Mouse (Mus musculus): ENCODE data around the gene Kcnn4. TPM values are rescaled to one million over a fixed set of nuclear protein-coding genes. Genes with fewer than 3 reads are reported as not detected.

The Kcnn4 gene
- polyA plus RNA-seq, 1 experiment from 2014 or later = 5.8 TPM

DNA sequence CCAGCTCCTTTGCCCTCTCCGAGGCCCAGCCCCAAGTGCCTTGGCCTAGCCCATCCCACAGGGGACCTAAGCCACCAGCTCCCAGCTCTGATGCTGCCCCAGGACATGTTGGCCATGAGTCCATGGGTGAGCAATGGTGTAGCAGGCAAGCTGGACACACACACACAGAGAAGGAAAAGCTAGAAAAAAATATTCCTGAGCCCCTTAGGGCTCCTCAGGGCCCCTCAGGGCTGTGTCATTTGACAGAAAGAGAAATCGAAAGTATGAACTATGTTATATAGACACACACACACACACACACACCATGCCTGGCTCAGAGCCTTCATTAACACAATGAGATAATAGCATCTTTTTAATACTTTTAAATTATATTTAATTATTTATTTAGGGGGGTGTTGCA lies 10.3 kb downstream of the Kcnn4 start:
- H3K36me3 ChIP-seq (ENCODE audit: control insufficient read depth, insufficient read depth, low read length) = no peaks in the 10 kb centered on the region
- no peaks in the 10 kb centered on the region for H3K9me3 ChIP-seq (ENCODE audit: control insufficient read depth, low read length)
- H3K9ac ChIP-seq (ENCODE audit: low read depth, low read length) = no peak overlapping the region
- 43% methylated on average over 2 of the region's 2 CpGs for WGBS
- no peak overlapping the region for H3K27ac ChIP-seq (replicated peaks; ENCODE audit: low read depth, low read length)
- peaks cover 7% of the 10 kb centered on the region; the same call in 1 of the 2 replicates for H3K27me3 ChIP-seq (replicated peaks; ENCODE audit: control insufficient read depth, insufficient read depth, low read length)
- ATAC-seq (ENCODE audit: low read depth) (no peak), DNase-seq (ENCODE audit: low spot score) (no peak)
- H3K4me2 ChIP-seq (ENCODE audit: low read depth, low read length) = no peak overlapping the region
- no peak overlapping the region for H3K4me3 ChIP-seq (ENCODE audit: low read depth, low read length)
- peaks cover 16% of the 10 kb centered on the region for H3K4me1 ChIP-seq (ENCODE audit: control insufficient read depth, insufficient read depth, low read length)

DNA sequence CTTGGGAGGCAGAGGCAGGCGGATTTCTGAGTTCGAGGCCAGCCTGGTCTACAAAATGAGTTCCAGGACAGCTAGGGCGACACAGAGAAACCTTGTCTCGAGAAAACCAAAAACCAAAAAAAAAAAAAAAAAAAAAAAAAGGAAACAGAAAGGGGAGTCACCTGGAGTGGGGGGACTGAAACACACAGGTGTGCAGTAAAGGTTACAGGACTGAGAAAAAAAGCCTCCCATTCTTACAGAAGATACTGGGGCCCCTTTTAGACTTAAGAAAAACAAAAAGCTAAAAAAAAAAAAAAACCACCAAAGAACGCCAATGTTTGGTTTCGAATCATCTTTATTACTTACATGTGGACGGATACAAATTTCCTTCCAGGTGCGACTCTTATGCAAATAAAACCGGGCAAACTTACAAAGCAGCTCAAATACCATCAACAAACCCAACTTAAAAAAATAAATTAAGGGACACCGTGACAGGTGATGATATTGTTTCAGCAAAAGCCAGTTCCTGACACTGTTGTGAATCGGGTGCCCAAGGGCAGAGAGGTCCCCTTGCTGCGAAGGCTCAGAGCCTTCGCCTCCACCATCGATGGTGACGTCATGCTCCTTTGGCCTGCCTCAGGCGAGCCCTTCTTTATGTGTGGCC lies 12.8 kb downstream of the Kcnn4 start:
- H3K36me3 ChIP-seq (ENCODE audit: control insufficient read depth, insufficient read depth, low read length) = no peaks in the 10 kb centered on the region
- no peak overlapping the region for H3K4me2 ChIP-seq (ENCODE audit: low read depth, low read length)
- H3K4me1 ChIP-seq (ENCODE audit: control insufficient read depth, insufficient read depth, low read length) = peaks cover 6% of the 10 kb centered on the region; the same call in 1 of the 2 replicates
- WGBS = 63% methylated on average over 16 of the region's 16 CpGs
- no peaks in the 10 kb centered on the region for H3K9me3 ChIP-seq (ENCODE audit: control insufficient read depth, low read length)
- no peak overlapping the region for H3K4me3 ChIP-seq (ENCODE audit: low read depth, low read length)
- no peak for DNase-seq (ENCODE audit: low spot score)
- no peak for ATAC-seq (ENCODE audit: low read depth)
- H3K27ac ChIP-seq (replicated peaks; ENCODE audit: low read depth, low read length) = no peak overlapping the region
- no peaks in the 10 kb centered on the region for H3K27me3 ChIP-seq (replicated peaks; ENCODE audit: control insufficient read depth, insufficient read depth, low read length)
- H3K9ac ChIP-seq (ENCODE audit: low read depth, low read length) = no peak overlapping the region

DNA sequence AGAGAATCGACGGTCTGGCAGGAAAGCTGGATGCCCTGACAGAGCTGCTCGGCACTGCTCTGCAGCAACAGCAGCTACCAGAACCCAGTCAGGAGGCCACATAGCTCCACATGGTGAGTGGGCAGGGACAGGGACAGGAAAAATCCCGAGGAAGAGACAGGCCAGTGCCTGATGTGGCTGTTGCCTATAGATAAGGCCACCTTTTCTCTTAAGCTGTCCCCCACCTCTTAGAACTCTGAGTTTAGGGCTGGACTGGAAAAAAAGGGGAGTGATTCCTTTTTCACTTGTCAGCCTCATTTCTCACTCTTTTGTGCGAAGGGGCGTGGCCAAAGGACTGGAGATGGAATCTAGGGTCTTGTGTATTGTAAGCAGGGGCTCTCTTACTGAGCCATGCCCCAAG lies 14.0 kb downstream of the Kcnn4 start:
- Histone ChIP-seq H3K4me3 (ENCODE audit: low read depth, low read length) (no peak overlapping the region), H3K27me3 (replicated peaks; ENCODE audit: control insufficient read depth, insufficient read depth, low read length) (no peaks in the 10 kb centered on the region), H3K36me3 (ENCODE audit: control insufficient read depth, insufficient read depth, low read length) (no peaks in the 10 kb centered on the region), H3K4me2 (ENCODE audit: low read depth, low read length) (no peak overlapping the region), H3K9ac (ENCODE audit: low read depth, low read length) (no peak overlapping the region), H3K27ac (replicated peaks; ENCODE audit: low read depth, low read length) (no peak overlapping the region), H3K4me1 (ENCODE audit: control insufficient read depth, insufficient read depth, low read length) (peaks cover 6% of the 10 kb centered on the region; the same call in 1 of the 2 replicates), H3K9me3 (ENCODE audit: control insufficient read depth, low read length) (no peaks in the 10 kb centered on the region)
- 60% methylated on average over 6 of the region's 6 CpGs for WGBS
- no peak for ATAC-seq (ENCODE audit: low read depth)
- DNase-seq (ENCODE audit: low spot score) = no peak

DNA sequence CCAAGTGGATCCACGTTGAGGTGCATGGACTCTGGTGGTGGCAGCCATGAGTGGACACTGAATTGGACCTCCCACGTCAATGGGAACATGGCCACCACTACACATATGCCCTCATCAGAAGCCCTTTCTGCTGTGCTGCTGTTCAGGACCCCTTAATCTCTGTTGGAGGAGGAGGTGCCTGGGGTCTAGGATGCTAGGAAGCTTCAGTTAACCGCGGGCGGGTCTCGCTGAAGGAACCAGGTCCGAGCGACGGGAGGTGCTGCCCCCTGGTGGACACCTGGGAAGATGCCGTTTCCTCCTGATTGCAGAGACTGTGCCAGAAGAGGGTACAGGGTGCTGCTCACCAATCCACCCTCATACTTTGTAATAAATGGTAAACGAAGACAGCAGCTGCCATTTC lies 14.8 kb downstream of the Kcnn4 start:
- DNase-seq (ENCODE audit: low spot score) = peak; percentile 60
- peak overlapping the region; percentile 33; the same call in 1 of the 2 replicates for H3K4me2 ChIP-seq (ENCODE audit: low read depth, low read length)
- WGBS = 7% methylated on average over 11 of the region's 11 CpGs
- H3K9ac ChIP-seq (ENCODE audit: low read depth, low read length) = no peak overlapping the region
- no peak overlapping the region for H3K4me3 ChIP-seq (ENCODE audit: low read depth, low read length)
- H3K4me1 ChIP-seq (ENCODE audit: control insufficient read depth, insufficient read depth, low read length) = peaks cover 12% of the 10 kb centered on the region; the same call in 1 of the 2 replicates
- 0 out of 2 replicates have a peak, but pooled peaks have one; percentile 10 for ATAC-seq (ENCODE audit: low read depth)
- H3K27ac ChIP-seq (replicated peaks; ENCODE audit: low read depth, low read length) = no peak overlapping the region
- H3K36me3 ChIP-seq (ENCODE audit: control insufficient read depth, insufficient read depth, low read length) = no peaks in the 10 kb centered on the region
- H3K9me3 ChIP-seq (ENCODE audit: control insufficient read depth, low read length) = no peaks in the 10 kb centered on the region
- no peaks in the 10 kb centered on the region for H3K27me3 ChIP-seq (replicated peaks; ENCODE audit: control insufficient read depth, insufficient read depth, low read length)

DNA sequence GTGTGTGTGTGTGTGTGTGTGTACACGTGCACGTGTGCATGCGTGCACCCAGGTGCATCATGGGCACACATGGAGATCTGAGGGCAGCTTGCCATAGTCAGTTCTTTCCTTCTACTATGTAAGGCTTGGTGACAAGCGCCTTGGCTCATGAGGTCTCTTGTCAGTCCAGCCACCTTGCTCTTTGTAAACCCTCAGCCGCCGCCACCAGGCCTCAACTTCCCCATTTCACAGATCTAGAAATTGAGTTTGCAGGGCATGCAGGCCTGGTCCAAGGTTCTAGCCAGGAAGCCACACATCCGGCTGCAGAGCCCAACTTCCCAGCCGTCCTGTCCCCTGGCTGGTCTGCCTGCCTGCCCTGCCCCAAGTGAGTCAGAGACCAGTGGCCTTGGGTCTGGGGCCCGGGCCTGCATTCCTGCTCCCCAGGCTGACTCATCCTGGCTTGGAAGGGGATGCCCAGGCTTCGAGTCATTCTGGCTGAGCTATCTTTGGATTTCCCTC lies 17.0 kb downstream of the Kcnn4 start:
- Histone ChIP-seq H3K27ac (replicated peaks; ENCODE audit: low read depth, low read length) (no peak overlapping the region), H3K9ac (ENCODE audit: low read depth, low read length) (no peak overlapping the region), H3K4me1 (ENCODE audit: control insufficient read depth, insufficient read depth, low read length) (peaks cover 7% of the 10 kb centered on the region; the same call in 1 of the 2 replicates), H3K36me3 (ENCODE audit: control insufficient read depth, insufficient read depth, low read length) (no peaks in the 10 kb centered on the region), H3K4me3 (ENCODE audit: low read depth, low read length) (no peak overlapping the region), H3K9me3 (ENCODE audit: control insufficient read depth, low read length) (no peaks in the 10 kb centered on the region), H3K27me3 (replicated peaks; ENCODE audit: control insufficient read depth, insufficient read depth, low read length) (no peaks in the 10 kb centered on the region), H3K4me2 (ENCODE audit: low read depth, low read length) (no peak overlapping the region)
- ATAC-seq (ENCODE audit: low read depth) (no peak), DNase-seq (ENCODE audit: low spot score) (no peak)
- 79% methylated on average over 10 of the region's 10 CpGs for WGBS

DNA sequence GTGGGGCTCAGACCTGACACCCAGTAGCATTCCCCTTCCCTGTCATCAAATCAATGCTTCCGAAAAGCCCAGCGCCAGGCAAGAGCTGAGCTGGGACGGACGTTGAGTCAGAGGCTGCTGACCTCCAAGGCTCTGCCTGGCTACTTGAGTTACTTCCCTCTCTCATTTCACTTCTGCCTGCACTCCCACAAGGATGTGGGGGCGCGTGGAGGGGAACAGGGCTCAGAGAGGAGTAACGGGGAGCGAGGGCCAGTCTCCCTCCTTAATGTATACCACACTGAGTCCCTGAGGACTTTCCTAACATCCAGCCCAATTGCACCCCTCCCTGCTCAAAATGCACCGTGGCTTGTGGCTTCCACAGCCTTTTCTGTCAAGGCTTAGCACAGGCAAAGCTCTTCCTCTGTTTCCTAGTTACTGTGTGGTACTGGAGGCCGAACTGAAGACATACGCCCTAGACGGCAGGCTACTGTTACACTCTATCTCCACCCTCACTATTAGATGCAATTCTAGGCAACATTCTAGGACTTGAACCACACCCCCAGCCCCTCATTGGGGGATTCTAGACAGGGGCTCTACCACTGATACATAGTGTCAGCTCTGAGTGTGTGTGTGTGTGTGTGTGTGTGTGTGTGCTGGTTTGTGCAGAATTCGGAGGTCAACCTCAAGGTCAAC lies 19.6 kb downstream of the Kcnn4 start:
- H3K27ac ChIP-seq (replicated peaks; ENCODE audit: low read depth, low read length) = peak overlapping the region; percentile 40; the same call in 1 of the 2 replicates
- no peaks in the 10 kb centered on the region for H3K27me3 ChIP-seq (replicated peaks; ENCODE audit: control insufficient read depth, insufficient read depth, low read length)
- ATAC-seq (ENCODE audit: low read depth) (0 out of 2 replicates have a peak, but pooled peaks have one; percentile 20), DNase-seq (ENCODE audit: low spot score) (peak; percentile 39)
- H3K36me3 ChIP-seq (ENCODE audit: control insufficient read depth, insufficient read depth, low read length) = no peaks in the 10 kb centered on the region
- no peak overlapping the region for H3K4me2 ChIP-seq (ENCODE audit: low read depth, low read length)
- H3K4me3 ChIP-seq (ENCODE audit: low read depth, low read length) = no peak overlapping the region
- no peaks in the 10 kb centered on the region for H3K9me3 ChIP-seq (ENCODE audit: control insufficient read depth, low read length)
- WGBS = 47% methylated on average over 12 of the region's 13 CpGs
- no peak overlapping the region for H3K9ac ChIP-seq (ENCODE audit: low read depth, low read length)
- peaks cover 7% of the 10 kb centered on the region; the same call in 1 of the 2 replicates for H3K4me1 ChIP-seq (ENCODE audit: control insufficient read depth, insufficient read depth, low read length)

DNA sequence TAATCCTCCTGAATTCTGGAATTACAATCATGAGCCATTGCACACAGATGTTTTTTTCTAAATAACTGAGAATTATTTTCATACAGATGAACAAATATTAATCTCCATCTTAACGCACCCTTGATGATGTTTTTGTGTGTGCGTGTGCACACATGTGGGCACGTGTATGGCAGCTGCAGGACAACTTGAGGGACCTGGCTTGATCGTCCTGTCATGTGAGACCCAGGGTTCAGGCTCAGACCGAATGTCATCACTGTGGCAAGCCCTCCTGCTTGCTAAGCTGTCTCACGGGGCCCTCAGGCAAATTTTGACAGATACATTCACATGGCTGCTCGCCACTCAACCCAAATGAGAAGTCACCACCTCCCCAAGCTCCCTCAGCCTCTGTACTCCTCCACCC lies 20.4 kb downstream of the Kcnn4 start:
- DNase-seq (ENCODE audit: low spot score) = no peak
- no peak overlapping the region for H3K4me3 ChIP-seq (ENCODE audit: low read depth, low read length)
- no peak overlapping the region for H3K27ac ChIP-seq (replicated peaks; ENCODE audit: low read depth, low read length)
- no peaks in the 10 kb centered on the region for H3K36me3 ChIP-seq (ENCODE audit: control insufficient read depth, insufficient read depth, low read length)
- H3K9me3 ChIP-seq (ENCODE audit: control insufficient read depth, low read length) = no peaks in the 10 kb centered on the region
- H3K4me1 ChIP-seq (ENCODE audit: control insufficient read depth, insufficient read depth, low read length) = peaks cover 7% of the 10 kb centered on the region; the same call in 1 of the 2 replicates
- H3K4me2 ChIP-seq (ENCODE audit: low read depth, low read length) = no peak overlapping the region
- no peaks in the 10 kb centered on the region for H3K27me3 ChIP-seq (replicated peaks; ENCODE audit: control insufficient read depth, insufficient read depth, low read length)
- ATAC-seq (ENCODE audit: low read depth) = no peak
- WGBS = 54% methylated on average over 7 of the region's 7 CpGs
- no peak overlapping the region for H3K9ac ChIP-seq (ENCODE audit: low read depth, low read length)

DNA sequence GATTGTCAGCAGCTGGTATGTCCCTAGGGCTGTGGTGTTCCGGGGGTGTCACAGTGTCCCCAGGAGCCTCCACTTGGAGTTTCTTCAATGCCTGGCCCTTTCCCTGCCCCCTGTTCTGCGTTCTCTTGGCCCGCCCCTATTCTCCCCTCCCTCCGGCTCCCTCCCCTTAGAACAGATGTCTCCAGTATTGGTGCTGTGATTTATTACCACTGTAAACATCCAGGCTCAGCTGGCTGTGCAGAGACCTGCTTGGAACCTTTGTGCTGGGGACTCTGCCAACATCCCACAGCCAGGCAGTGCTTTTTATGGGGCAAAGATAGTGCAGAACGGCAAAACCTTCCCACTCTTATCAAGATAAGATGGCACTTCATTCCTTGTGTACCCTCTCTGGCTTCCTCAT lies 21.0 kb downstream of the Kcnn4 start:
- H3K4me3 ChIP-seq (ENCODE audit: low read depth, low read length) = no peak overlapping the region
- no peaks in the 10 kb centered on the region for H3K9me3 ChIP-seq (ENCODE audit: control insufficient read depth, low read length)
- WGBS = 12% methylated on average over 5 of the region's 5 CpGs
- ATAC-seq (ENCODE audit: low read depth) (peak; percentile 74; the same call in 1 of the 2 replicates), DNase-seq (ENCODE audit: low spot score) (peak; percentile 62)
- no peak overlapping the region for H3K27ac ChIP-seq (replicated peaks; ENCODE audit: low read depth, low read length)
- H3K4me2 ChIP-seq (ENCODE audit: low read depth, low read length) = peak overlapping the region; percentile 13; the same call in 1 of the 2 replicates
- H3K36me3 ChIP-seq (ENCODE audit: control insufficient read depth, insufficient read depth, low read length) = no peaks in the 10 kb centered on the region
- no peak overlapping the region for H3K9ac ChIP-seq (ENCODE audit: low read depth, low read length)
- peaks cover 7% of the 10 kb centered on the region; the same call in 1 of the 2 replicates for H3K4me1 ChIP-seq (ENCODE audit: control insufficient read depth, insufficient read depth, low read length)
- H3K27me3 ChIP-seq (replicated peaks; ENCODE audit: control insufficient read depth, insufficient read depth, low read length) = no peaks in the 10 kb centered on the region

Measured in embryonic facial prominence, embryonic 14.5 days (tissue).